Mouse (Mus musculus): ENCODE measurements around the gene Ccnb1. TPM values are rescaled to one million over a fixed set of nuclear protein-coding genes. Genes with fewer than 3 reads are reported as not detected.
"Not testable (repeated sequence)": the region's sequence is repeated elsewhere in the genome, so short reads cannot be mapped to it uniquely, and the experiment has no call there.

Gene Ccnb1
- polyA plus RNA-seq, 1 experiment from 2014 or later = 85.2 TPM

DNA sequence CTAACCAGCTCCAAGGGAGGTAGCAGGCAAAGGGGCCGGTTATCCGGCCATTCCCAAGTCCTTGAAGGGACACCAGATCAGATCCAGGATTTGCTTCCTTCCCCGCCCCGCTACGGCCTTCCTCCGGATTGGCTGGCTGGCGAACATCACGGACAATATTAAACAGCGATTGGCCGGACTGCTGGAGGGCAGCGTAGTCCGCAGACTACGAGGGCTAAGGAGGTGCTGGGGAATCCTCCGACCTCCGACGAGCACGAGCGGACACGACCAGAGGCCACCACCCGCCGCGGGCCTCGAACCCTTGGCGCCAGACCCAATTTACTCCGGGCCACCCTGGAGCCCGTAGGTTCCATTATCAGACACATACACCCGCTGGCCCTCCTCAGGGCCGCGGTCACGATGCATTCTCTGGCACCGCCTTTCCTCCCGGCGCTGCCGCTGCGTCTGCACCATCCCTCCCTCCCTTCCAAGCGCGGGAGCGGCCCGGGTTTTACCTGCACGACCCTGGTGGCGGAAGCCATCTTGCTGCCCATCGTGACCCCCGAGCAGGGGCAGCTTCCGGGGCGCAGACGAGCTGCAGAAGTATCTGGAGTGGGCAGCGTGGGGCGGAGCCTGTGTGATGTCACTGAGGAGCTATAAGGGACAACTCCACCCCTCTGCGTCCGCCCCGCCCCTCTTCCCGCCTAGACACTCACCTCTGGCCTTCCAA, 42.2 kb downstream of the Ccnb1 start, which contains the start of gene Mrps36:
Gene Mrps36 (minus strand): TSS at position 624 of the 709 bp plus-strand sequence.
- WGBS (ENCODE audit: insufficient replicate concordance) = under 1% methylated on average over 52 of the region's 52 CpGs
- peak within 1 kb of the TSS; percentile 94 for H3K27ac ChIP-seq (ENCODE audit: low read depth)
- H3K27me3 ChIP-seq (ENCODE audit: insufficient read depth, low read length) = no peaks in the 10 kb centered on the region
- ATAC-seq (peak; percentile 89), DNase-seq (peak; percentile 96)
- peak within 1 kb of the TSS; percentile 82 for H3K4me2 ChIP-seq (ENCODE audit: low read depth, low read length)
- peak within 1 kb of the TSS; percentile 80 for H3K4me3 ChIP-seq (ENCODE audit: low read depth, low read length)
- H3K9me3 ChIP-seq (ENCODE audit: low read length) = no peaks in the 10 kb centered on the region
- no peaks in the 10 kb centered on the region for H3K36me3 ChIP-seq (replicated peaks; ENCODE audit: insufficient read depth, low read length)
- peaks cover 13% of the 10 kb centered on the region for H3K4me1 ChIP-seq (ENCODE audit: insufficient read depth)
- peak within 1 kb of the TSS; percentile 81 for H3K9ac ChIP-seq (replicated peaks)
- TF ChIP-seq EP300 (IDR thresholded peaks at IDR 0.05; ENCODE audit: low read depth) (peak; percentile 46; the same call in 1 of the 2 replicates), CTCF (IDR thresholded peaks at IDR 0.05; ENCODE audit: low read depth) (no peak)

DNA sequence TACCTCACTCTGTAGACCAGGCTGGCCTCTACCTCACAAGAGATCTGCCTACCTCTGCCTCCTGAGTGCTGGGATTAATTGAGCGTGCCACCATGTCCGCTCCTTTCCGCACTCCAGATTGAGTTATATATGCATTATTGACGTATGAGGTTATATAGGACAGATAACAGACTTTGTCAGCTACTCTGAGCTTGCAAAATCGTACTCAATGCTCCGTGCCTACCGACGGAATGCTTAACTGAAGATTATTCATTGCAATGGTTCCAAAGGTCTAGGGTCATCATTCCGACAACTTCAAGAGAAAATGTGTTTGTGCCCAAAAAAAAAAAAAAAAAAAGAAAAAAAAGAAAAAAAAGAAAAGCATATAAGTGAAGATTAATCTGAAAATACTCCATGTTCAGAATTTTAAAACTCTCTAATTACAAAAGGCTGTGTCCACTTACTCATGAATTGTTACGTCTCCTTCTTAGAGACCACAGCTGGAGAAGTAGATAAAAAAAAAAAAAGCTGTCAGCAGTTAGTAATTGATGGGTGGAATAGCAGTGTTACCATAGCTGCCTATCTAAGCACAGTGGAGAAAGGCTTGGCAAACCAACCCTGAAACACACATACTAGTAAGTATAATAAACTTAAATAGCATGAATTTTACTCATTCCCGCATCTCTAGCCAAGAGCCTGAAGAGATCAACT, 42.9 kb downstream of the Ccnb1 start:
- H3K27ac ChIP-seq (ENCODE audit: low read depth) = peak overlapping the region; percentile 94
- 0 out of 2 replicates have a peak, but pooled peaks cover 2% of the 10 kb centered on the region for H3K36me3 ChIP-seq (replicated peaks; ENCODE audit: insufficient read depth, low read length)
- H3K4me3 ChIP-seq (ENCODE audit: low read depth, low read length) = peak overlapping the region; percentile 80
- peaks cover 13% of the 10 kb centered on the region for H3K4me1 ChIP-seq (ENCODE audit: insufficient read depth)
- no peaks in the 10 kb centered on the region for H3K27me3 ChIP-seq (ENCODE audit: insufficient read depth, low read length)
- H3K4me2 ChIP-seq (ENCODE audit: low read depth, low read length) = peak overlapping the region; percentile 82
- no peak for TF ChIP-seq CTCF (IDR thresholded peaks at IDR 0.05; ENCODE audit: low read depth)
- TF ChIP-seq EP300 (IDR thresholded peaks at IDR 0.05; ENCODE audit: low read depth) = peak; percentile 73
- peak overlapping the region; percentile 81 for H3K9ac ChIP-seq (replicated peaks)
- no peaks in the 10 kb centered on the region for H3K9me3 ChIP-seq (ENCODE audit: low read length)
- DNase-seq = no peak
- 47% methylated on average over 11 of the region's 11 CpGs for WGBS (ENCODE audit: insufficient replicate concordance)
- ATAC-seq = peak; percentile 62

- TF ChIP-seq EP300 (IDR thresholded peaks at IDR 0.05; ENCODE audit: low read depth) = no peak
- no peak for TF ChIP-seq CTCF (IDR thresholded peaks at IDR 0.05; ENCODE audit: low read depth)
These were observed 43.5 kb downstream of the Ccnb1 start for GRCm38 (mm10) chr13:100742831-100743230.

DNA sequence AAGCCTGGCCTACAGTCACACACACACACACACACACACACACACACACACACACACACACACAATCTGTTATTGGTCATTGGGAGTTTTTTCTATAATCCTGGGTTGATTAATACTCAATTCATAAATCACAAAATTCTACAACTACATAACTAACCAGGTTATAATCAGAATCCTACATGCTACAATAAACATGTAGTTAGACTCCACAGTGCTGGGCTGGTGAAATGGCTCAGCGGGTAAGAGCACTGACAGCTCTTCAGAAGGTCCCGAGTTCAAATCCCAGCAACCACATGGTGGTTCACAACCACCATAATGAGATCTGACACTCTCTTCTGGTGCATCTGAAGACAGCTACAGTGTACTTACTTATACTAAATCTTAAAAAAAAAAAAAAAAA, 53.6 kb downstream of the Ccnb1 start:
- WGBS (ENCODE audit: insufficient replicate concordance) = 85% methylated on average over 2 of the region's 2 CpGs
- no peak overlapping the region for H3K9ac ChIP-seq (replicated peaks)
- no peak for ATAC-seq

More at GRCm38 (mm10) chr13:100742831-100743230, 43.5 kb downstream of the Ccnb1 start:
- Histone ChIP-seq H3K4me2 (ENCODE audit: low read depth, low read length) (peak overlapping the region; percentile 82; the same call in 1 of the 2 replicates), H3K27me3 (ENCODE audit: insufficient read depth, low read length) (no peaks in the 10 kb centered on the region), H3K36me3 (replicated peaks; ENCODE audit: insufficient read depth, low read length) (0 out of 2 replicates have a peak, but pooled peaks cover 2% of the 10 kb centered on the region), H3K4me1 (ENCODE audit: insufficient read depth) (peaks cover 13% of the 10 kb centered on the region), H3K9ac (replicated peaks) (peak overlapping the region; percentile 36), H3K9me3 (ENCODE audit: low read length) (no peaks in the 10 kb centered on the region), H3K27ac (ENCODE audit: low read depth) (peak overlapping the region; percentile 94; the same call in 1 of the 2 replicates), H3K4me3 (ENCODE audit: low read depth, low read length) (peak overlapping the region; percentile 80)
- 87% methylated on average over 5 of the region's 5 CpGs for WGBS (ENCODE audit: insufficient replicate concordance)
- no peak for ATAC-seq
- DNase-seq = no peak

DNA sequence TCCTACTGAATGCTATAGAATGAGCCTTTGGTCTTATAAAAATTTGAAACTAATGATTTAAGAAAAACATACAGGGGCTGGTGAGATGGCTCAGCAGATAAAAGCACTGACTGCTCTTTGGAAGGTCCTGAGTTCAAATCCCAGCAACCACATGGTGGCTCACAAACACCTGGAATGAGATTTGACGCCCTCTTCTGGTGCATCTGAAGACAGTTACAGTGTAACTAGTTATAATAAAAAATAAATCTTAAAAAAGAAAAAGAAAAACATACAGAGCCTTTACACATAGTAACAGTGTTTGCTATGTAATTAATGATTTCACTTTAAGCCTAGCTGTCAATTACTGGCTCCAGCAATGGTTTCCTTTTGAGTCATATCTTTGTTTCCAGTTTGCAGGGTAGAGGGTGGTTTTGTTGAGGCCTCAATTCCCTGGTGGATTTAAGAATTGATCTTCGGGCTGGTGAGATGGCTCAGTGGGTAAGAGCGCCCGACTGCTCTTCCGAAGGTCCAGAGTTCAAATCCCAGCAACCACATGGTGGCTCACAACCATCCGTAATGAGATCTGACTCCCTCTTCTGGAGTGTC, 54.8 kb downstream of the Ccnb1 start:
- H3K27me3 ChIP-seq (ENCODE audit: insufficient read depth, low read length); DNase-seq; ATAC-seq; H3K9ac ChIP-seq (replicated peaks); H3K9me3 ChIP-seq (ENCODE audit: low read length): not testable (repeated sequence)
- H3K4me2 ChIP-seq (ENCODE audit: low read depth, low read length) = peak overlapping the region; percentile 91
- 0 out of 2 replicates have a peak overlapping the region, but pooled peaks have one; percentile 88 for H3K4me3 ChIP-seq (ENCODE audit: low read depth, low read length)
- H3K4me1 ChIP-seq (ENCODE audit: insufficient read depth) = peaks cover 12% of the 10 kb centered on the region
- peaks cover 16% of the 10 kb centered on the region for H3K36me3 ChIP-seq (replicated peaks; ENCODE audit: insufficient read depth, low read length)
- H3K27ac ChIP-seq (ENCODE audit: low read depth) = peak overlapping the region; percentile 83
- 88% methylated on average over 5 of the region's 6 CpGs for WGBS (ENCODE audit: insufficient replicate concordance)

More for the DNA sequence above, 53.6 kb downstream of the Ccnb1 start:
- Histone ChIP-seq H3K27ac (ENCODE audit: low read depth) (no peak overlapping the region), H3K27me3 (ENCODE audit: insufficient read depth, low read length) (no peaks in the 10 kb centered on the region), H3K4me1 (ENCODE audit: insufficient read depth) (peaks cover 12% of the 10 kb centered on the region), H3K4me2 (ENCODE audit: low read depth, low read length) (no peak overlapping the region), H3K9me3 (ENCODE audit: low read length) (no peaks in the 10 kb centered on the region), H3K4me3 (ENCODE audit: low read depth, low read length) (no peak overlapping the region), H3K36me3 (replicated peaks; ENCODE audit: insufficient read depth, low read length) (peaks cover 14% of the 10 kb centered on the region)
- TF ChIP-seq EP300 (IDR thresholded peaks at IDR 0.05; ENCODE audit: low read depth) (no peak), CTCF (IDR thresholded peaks at IDR 0.05; ENCODE audit: low read depth) (no peak)
- no peak for DNase-seq

GRCm38 (mm10) chr13:100730861-100731176, 55.6 kb downstream of the Ccnb1 start, which contains the start of gene Cdk7:
Gene Cdk7 (minus strand): TSS chr13:100730939.
- WGBS (ENCODE audit: insufficient replicate concordance) = under 1% methylated on average over 19 of the region's 19 CpGs
- Histone ChIP-seq H3K9me3 (ENCODE audit: low read length) (no peaks in the 10 kb centered on the region), H3K9ac (replicated peaks) (peak within 1 kb of the TSS; percentile 89)

More at GRCm38 (mm10) chr13:100730861-100731176, 55.6 kb downstream of the Ccnb1 start, which contains the start of gene Cdk7:
- Histone ChIP-seq H3K27ac (ENCODE audit: low read depth) (peak within 1 kb of the TSS; percentile 91), H3K4me2 (ENCODE audit: low read depth, low read length) (peak within 1 kb of the TSS; percentile 91), H3K4me3 (ENCODE audit: low read depth, low read length) (peak within 1 kb of the TSS; percentile 88), H3K27me3 (ENCODE audit: insufficient read depth, low read length) (no peaks in the 10 kb centered on the region), H3K36me3 (replicated peaks; ENCODE audit: insufficient read depth, low read length) (peaks cover 15% of the 10 kb centered on the region), H3K4me1 (ENCODE audit: insufficient read depth) (peaks cover 12% of the 10 kb centered on the region)
- TF ChIP-seq CTCF (IDR thresholded peaks at IDR 0.05; ENCODE audit: low read depth) (no peak), EP300 (IDR thresholded peaks at IDR 0.05; ENCODE audit: low read depth) (peak; percentile 59; the same call in 1 of the 2 replicates)
- DNase-seq (peak; percentile 94), ATAC-seq (peak; percentile 99)
